Mouse (Mus musculus) brain, embryonic 14.5 days (tissue): Measurements from ENCODE around the gene Smchd1.

ENCODE experiments used
- CTCF ChIP-seq: fragments of 200-500 bp; IDR thresholded peaks from 2 replicates; pipeline ENCODE4 v1.5.1; 2012; ENCODE audit warnings: inconsistent platforms, mild to moderate bottlenecking, moderate library complexity, borderline replicate concordance; ENCODE audit not compliant: insufficient read depth, insufficient read length; ENCODE audit errors: extremely low read depth
- POLR2A ChIP-seq: fragments of 200-500 bp; IDR thresholded peaks from 2 replicates; pipeline ENCODE4 v1.6.1; 2012; ENCODE audit warnings: mild to moderate bottlenecking, inconsistent platforms, borderline replicate concordance; ENCODE audit not compliant: poor library complexity, insufficient read depth, insufficient read length, severe bottlenecking; ENCODE audit errors: extremely low read depth

- TF ChIP-seq POLR2A: no peak
- TF ChIP-seq CTCF: no peak
Observed at GRCm38 (mm10) chr17:71332298-71332697, 142.8 kb downstream of the Smchd1 start.
